Mouse (Mus musculus) C2C12 (cell line): ENCODE results near the gene Cep57. TPM values are rescaled to one million over a fixed set of nuclear protein-coding genes. Genes with fewer than 3 reads are reported as not detected.
"Not testable (repeated sequence)": the region's sequence is repeated elsewhere in the genome, so short reads cannot be mapped to it uniquely, and the experiment has no call there.

Source experiments
- H3K27me3 ChIP-seq: one replicate; pipeline ENCODE4 v1.6.1; 2011; ENCODE audit not compliant: control insufficient read depth, insufficient read depth, insufficient read length
- H3K36me3 ChIP-seq: one replicate; pipeline ENCODE4 v1.6.1; 2011; ENCODE audit not compliant: control insufficient read depth, insufficient read depth
- H3K4me3 ChIP-seq: one replicate; pipeline ENCODE4 v1.5.1; 2011; ENCODE audit warnings: mild to moderate bottlenecking, control low read depth; ENCODE audit not compliant: poor library complexity, insufficient read depth, severe bottlenecking
- H3K79me2 ChIP-seq: one replicate; pipeline ENCODE4 v1.6.1; 2011; ENCODE audit not compliant: control insufficient read depth, insufficient read depth
- H3K79me3 ChIP-seq: one replicate; pipeline ENCODE4 v1.6.1; 2011; ENCODE audit warnings: low read depth, control low read depth
- H3ac ChIP-seq: one replicate; pipeline ENCODE3; 2011; ENCODE audit warnings: low read depth; ENCODE audit not compliant: control insufficient read depth, insufficient read length
- CEBPB ChIP-seq: IDR thresholded peaks from one replicate; pipeline ENCODE4 v1.6.1; 2011; ENCODE audit warnings: low read depth, mild to moderate bottlenecking, control low read depth, moderate library complexity
- CTCF ChIP-seq: IDR thresholded peaks from one replicate; pipeline ENCODE4 v1.5.1; 2011; ENCODE audit not compliant: control insufficient read depth, insufficient read depth, insufficient read length
- FOSL1 ChIP-seq: IDR thresholded peaks from one replicate; pipeline ENCODE4 v1.8.0; 2011; ENCODE audit warnings: mild to moderate bottlenecking, low read length; ENCODE audit not compliant: poor library complexity, insufficient read depth, severe bottlenecking
- MAX ChIP-seq: IDR thresholded peaks from one replicate; pipeline ENCODE4 v1.6.1; 2011; ENCODE audit warnings: mild to moderate bottlenecking, control low read depth
- MYOD1 ChIP-seq: IDR thresholded peaks from one replicate; pipeline ENCODE4 v1.6.1; 2011; ENCODE audit warnings: low read depth; ENCODE audit not compliant: control insufficient read depth, insufficient read length
- MYOG ChIP-seq: IDR thresholded peaks from one replicate; pipeline ENCODE4 v1.6.1; 2011; ENCODE audit not compliant: control insufficient read depth, insufficient read length; ENCODE audit errors: extremely low read depth
- USF1 ChIP-seq: IDR thresholded peaks from one replicate; pipeline ENCODE4 v1.6.1; 2011; ENCODE audit warnings: low read depth, mild to moderate bottlenecking, control low read depth, moderate library complexity
- polyA plus RNA-seq: library from polyadenylated mRNA; unstranded; fragments of >200 nt; fragmentation: generic; extraction: Trizol; gene quantifications from one replicate; pipeline ENCODE4 v1.2.1, GENCODE M21; 2012; ENCODE audit warnings: missing spikeins

Cep57 gene
- polyA plus RNA-seq, 1 experiment: 8.6 TPM

DNA sequence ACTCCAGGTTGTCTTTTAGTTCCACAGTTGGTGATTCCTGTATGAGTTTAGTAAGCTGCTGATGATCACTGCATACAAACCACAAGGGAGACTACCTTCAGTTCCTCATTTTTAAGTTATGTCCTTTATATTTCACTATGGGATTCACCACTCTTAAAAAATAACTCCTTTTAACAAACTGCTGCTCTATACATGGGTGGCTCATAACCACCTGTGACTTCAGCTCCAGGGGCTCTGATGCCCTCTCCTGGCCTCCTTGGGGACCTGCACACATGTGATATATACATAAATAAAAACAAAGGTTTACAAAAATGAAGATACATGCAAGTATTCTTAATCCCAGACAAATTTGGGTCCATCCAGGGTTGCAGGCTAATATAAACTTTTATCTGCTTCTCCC, 17.0 kb downstream of the Cep57 start:
- Histone ChIP-seq H3K79me2 (no peaks in the 10 kb centered on the region), H3K36me3 (peaks cover 83% of the 10 kb centered on the region), H3ac (no peak overlapping the region), H3K27me3 (no peaks in the 10 kb centered on the region), H3K4me3 (no peak overlapping the region), H3K79me3 (peaks cover 2% of the 10 kb centered on the region)
- TF ChIP-seq MYOG: no peak
- no peak for TF ChIP-seq MYOD1
- no peak for TF ChIP-seq CEBPB
- TF ChIP-seq CTCF: no peak
- no peak for TF ChIP-seq MAX
- TF ChIP-seq FOSL1: no peak
- TF ChIP-seq USF1: no peak

DNA sequence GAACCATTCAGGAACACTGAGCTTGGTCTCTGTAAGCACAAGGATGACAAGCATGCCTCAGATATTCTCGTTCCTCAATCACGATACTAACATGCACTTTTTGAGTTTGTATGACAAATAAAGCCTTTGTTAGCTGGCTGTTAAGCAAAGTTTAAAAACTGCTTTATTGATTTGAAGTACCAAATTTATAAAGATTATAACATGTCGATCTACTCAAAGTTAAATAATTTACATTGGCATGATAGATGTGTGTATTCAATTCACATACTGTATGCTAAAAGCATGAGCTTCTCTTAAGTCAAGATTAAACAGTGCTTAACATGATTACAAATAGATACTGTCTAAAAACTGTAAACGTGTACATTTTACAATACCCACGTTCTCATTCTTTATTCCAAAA, 19.2 kb downstream of the Cep57 start:
- no peaks in the 10 kb centered on the region for H3K79me3 ChIP-seq
- H3K36me3 ChIP-seq: peaks cover 66% of the 10 kb centered on the region
- H3ac ChIP-seq: no peak overlapping the region
- no peak overlapping the region for H3K4me3 ChIP-seq
- TF ChIP-seq CTCF (no peak), MYOG (no peak), CEBPB (no peak), MAX (no peak), USF1 (no peak), MYOD1 (no peak), FOSL1 (no peak)
- H3K27me3 ChIP-seq: no peaks in the 10 kb centered on the region
- no peaks in the 10 kb centered on the region for H3K79me2 ChIP-seq

DNA sequence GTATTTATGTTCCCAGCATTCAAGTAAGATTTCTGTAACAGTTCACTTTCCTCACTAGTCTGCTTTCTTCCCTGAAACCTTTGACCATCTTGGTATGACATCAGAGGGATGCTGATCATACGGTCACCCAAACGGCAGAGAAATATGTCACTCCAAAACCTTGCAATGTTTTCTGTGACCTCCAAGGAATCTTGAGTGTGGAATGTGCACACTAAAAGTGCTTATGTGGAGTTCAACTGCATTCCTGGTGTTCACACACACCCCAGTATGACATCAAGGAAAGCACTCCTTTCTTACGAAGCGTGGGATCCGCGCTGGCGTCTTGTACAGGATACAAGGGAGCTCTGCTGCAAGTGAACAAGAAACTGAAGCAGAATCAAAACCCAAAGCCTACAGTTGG, 20.1 kb downstream of the Cep57 start:
- no peak overlapping the region for H3ac ChIP-seq
- no peak overlapping the region for H3K4me3 ChIP-seq
- H3K27me3 ChIP-seq: no peaks in the 10 kb centered on the region
- H3K79me3 ChIP-seq: no peaks in the 10 kb centered on the region
- no peaks in the 10 kb centered on the region for H3K79me2 ChIP-seq
- TF ChIP-seq MYOD1 (no peak), MAX (no peak), FOSL1 (no peak), MYOG (no peak), CTCF (no peak), USF1 (no peak), CEBPB (no peak)
- peaks cover 63% of the 10 kb centered on the region for H3K36me3 ChIP-seq

DNA sequence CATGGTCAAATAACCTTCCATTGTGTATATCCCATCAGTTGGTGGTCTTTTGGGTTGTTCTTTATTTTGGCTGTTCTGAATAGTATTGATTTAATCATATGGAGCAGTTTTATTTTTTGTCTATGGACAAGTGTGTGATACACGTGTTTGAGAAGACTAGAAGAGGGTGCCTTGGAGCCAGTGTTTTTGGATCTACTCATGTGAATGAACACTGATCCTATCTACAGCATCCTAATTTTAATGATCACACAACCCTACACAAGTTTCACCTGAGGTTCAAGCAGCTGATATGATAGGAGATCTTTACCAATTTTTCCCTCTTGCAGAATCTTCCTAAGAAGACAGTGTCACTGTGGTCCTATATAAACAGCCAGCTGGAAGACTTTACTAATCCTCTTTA, 22.4 kb downstream of the Cep57 start:
- Histone ChIP-seq H3K27me3 (no peaks in the 10 kb centered on the region), H3K79me2 (no peaks in the 10 kb centered on the region), H3ac (no peak overlapping the region), H3K4me3 (no peak overlapping the region), H3K36me3 (peaks cover 68% of the 10 kb centered on the region), H3K79me3 (no peaks in the 10 kb centered on the region)
- TF ChIP-seq MYOG (no peak), MAX (no peak), MYOD1 (no peak), USF1 (no peak), CEBPB (no peak), FOSL1 (no peak), CTCF (no peak)

DNA sequence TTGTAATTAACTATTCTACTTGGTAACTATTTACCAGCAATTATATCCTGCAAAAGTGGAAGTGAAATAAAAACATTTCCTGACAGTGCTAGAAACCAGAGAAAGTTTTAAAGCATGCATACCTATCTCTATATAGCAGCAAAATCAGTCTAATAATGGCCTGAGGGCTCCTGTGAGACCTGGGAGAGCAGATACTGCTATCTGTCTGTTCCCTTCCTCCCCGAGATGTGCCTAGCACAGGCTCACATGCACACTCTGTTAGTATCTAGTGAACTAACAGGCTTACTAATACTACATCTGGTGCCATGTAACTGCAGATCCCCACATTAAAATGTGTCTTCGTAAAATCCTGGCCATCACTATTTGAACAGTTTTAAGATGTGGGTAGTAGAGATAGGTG, 32.2 kb downstream of the Cep57 start:
- Histone ChIP-seq H3K27me3 (no peaks in the 10 kb centered on the region), H3K79me3 (no peaks in the 10 kb centered on the region), H3K4me3 (no peak overlapping the region), H3K79me2 (no peaks in the 10 kb centered on the region), H3K36me3 (peaks cover 58% of the 10 kb centered on the region), H3ac (no peak overlapping the region)
- TF ChIP-seq MAX (no peak), CTCF (no peak), FOSL1 (no peak), USF1 (no peak), MYOD1 (no peak), MYOG (no peak), CEBPB (no peak)

DNA sequence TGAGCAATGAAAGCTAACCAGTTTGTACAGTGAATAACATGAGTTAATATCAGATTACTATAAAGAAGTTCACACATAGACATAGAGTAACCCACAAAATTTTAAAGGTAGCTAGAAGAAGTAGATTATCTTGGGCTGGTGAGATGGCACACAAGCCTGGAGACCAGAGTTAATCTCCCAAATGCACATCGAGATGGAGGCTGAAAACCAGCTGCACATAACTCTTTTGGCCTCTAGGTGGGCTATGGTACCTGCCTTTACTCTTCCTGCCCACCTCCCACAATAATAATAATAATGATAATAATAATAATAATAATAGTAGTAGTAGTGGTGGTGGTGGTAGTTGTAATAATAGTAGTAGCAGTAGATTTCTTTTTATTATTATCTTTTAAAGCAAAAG, 32.6 kb downstream of the Cep57 start:
- Histone ChIP-seq H3ac (no peak overlapping the region), H3K79me3 (no peaks in the 10 kb centered on the region), H3K36me3 (peaks cover 55% of the 10 kb centered on the region), H3K79me2 (no peaks in the 10 kb centered on the region), H3K4me3 (no peak overlapping the region), H3K27me3 (no peaks in the 10 kb centered on the region)
- no peak for TF ChIP-seq USF1
- no peak for TF ChIP-seq CTCF
- no peak for TF ChIP-seq MAX
- no peak for TF ChIP-seq FOSL1
- TF ChIP-seq MYOG: no peak
- TF ChIP-seq MYOD1: no peak
- TF ChIP-seq CEBPB: no peak

DNA sequence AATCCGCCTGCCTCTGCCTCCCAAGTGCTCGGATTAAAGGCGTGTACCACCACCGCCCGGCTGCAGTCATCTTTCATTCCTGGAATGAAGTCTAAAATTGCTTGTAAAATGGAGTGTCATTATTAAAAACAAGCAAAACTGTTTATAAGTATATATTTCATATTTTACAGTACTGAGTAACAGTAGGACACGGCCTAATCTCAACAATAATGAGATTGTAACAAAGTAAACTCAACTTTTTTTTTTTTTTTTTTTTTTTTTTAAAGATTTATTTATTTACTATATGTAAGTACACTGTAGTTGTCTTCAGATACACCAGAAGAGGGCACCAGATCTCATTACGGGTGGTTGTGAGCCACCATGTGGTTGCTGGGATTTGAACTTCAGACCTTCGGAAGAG, 36.0 kb downstream of the Cep57 start:
- H3K79me2 ChIP-seq, H3ac ChIP-seq, H3K79me3 ChIP-seq, H3K27me3 ChIP-seq, H3K4me3 ChIP-seq: not testable (repeated sequence)
- H3K36me3 ChIP-seq: peaks cover 54% of the 10 kb centered on the region
